Mouse (Mus musculus) intestine, embryonic 14.5 days (tissue): Measurements from ENCODE around the gene Srgap1. TPM values are rescaled to one million over a fixed set of nuclear protein-coding genes. Genes with fewer than 3 reads are reported as not detected.

Source experiments
- ATAC-seq: fragments of 200-750 bp; cut with Nextera tagmentation; replicated peaks from 2 replicates; pipeline ENCODE4 v1.8.0; 2017; ENCODE audit warnings: low read depth, moderate number of reproducible peaks, moderate TSS enrichment, moderate library complexity; ENCODE audit not compliant: low FRiP score, low TSS enrichment
- DNase-seq: peaks from one replicate; pipeline ENCODE4 v3.0.0-alpha.2; 2018; ENCODE audit warnings: low spot score
- H3K27ac ChIP-seq: fragments of 300-500 bp; sonication (generic); 2 replicates; pipeline ENCODE4 v1.5.1; 2014; ENCODE audit warnings: low read depth, mild to moderate bottlenecking, control low read depth
- H3K27me3 ChIP-seq: fragments of 300-500 bp; sonication (generic); replicated peaks from 2 replicates; pipeline ENCODE4 v1.6.1; 2014; ENCODE audit warnings: low read length, control low read depth; ENCODE audit not compliant: control insufficient read depth, insufficient read depth
- H3K36me3 ChIP-seq: fragments of 300-500 bp; sonication (generic); 2 replicates; pipeline ENCODE4 v1.6.1; 2014; ENCODE audit warnings: low read length, control low read depth; ENCODE audit not compliant: control insufficient read depth, insufficient read depth
- H3K4me1 ChIP-seq: fragments of 300-500 bp; sonication (generic); replicated peaks from 2 replicates; pipeline ENCODE4 v1.6.1; 2014; ENCODE audit warnings: low read length, control low read depth, mixed read lengths; ENCODE audit not compliant: control insufficient read depth, insufficient read depth
- H3K4me2 ChIP-seq: fragments of 300-500 bp; sonication (generic); 2 replicates; pipeline ENCODE4 v1.6.1; 2014; ENCODE audit warnings: low read length
- H3K4me3 ChIP-seq: fragments of 300-500 bp; sonication (generic); 2 replicates; pipeline ENCODE4 v1.5.1; 2014; ENCODE audit warnings: low read depth, low read length, control low read depth, mixed read lengths
- H3K9ac ChIP-seq: fragments of 300-500 bp; sonication (generic); 2 replicates; pipeline ENCODE4 v1.6.1; 2014; ENCODE audit warnings: mild to moderate bottlenecking, low read length
- H3K9me3 ChIP-seq: fragments of 300-500 bp; sonication (generic); 2 replicates; pipeline ENCODE4 v1.6.1; 2016; ENCODE audit warnings: low read length, control low read depth; ENCODE audit not compliant: control insufficient read depth
- WGBS: fragments of 180-500 bp; shearing (Covaris S2); extraction: QIAGEN DNeasy Blood & Tissue Kit; methylation state at CpG from one replicate; pipeline ENCODE4 v1.1.7; 2014; 5-methylcytosine and 5-hydroxymethylcytosine counted together
- polyA plus RNA-seq: library from polyadenylated mRNA; unstranded; fragments of >200 nt; fragmentation: Nextera tagmentation; extraction: Ambion mirVana; gene quantifications from 2 replicates; pipeline ENCODE4 v1.2.1, GENCODE M21; 2014

Srgap1 gene
- polyA plus RNA-seq, 1 experiment from 2014 or later = 8.7 TPM

DNA sequence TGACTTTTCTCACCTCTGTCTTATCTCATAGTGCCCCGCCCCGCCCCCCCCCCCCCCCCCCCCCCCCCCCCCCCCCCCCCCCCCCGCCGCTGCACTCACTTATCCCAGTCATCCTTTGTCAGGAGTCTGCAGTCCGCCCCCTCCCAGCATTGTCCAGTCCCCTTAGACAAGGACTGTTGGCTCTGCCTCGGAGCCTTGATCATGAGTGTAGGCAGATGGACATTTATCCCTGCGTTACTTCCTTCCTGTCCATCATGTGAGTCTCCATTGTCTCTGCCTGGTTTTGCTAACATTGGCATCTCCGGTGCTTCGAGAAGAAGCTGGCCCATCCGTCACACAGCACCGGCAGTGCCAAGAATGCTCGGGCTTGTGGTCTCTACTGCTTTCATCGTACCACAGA, 283.9 kb downstream of the Srgap1 start:
- H3K27ac ChIP-seq = no peak overlapping the region
- no peak overlapping the region for H3K4me2 ChIP-seq
- no peaks in the 10 kb centered on the region for H3K36me3 ChIP-seq
- no peaks in the 10 kb centered on the region for H3K4me1 ChIP-seq
- no peaks in the 10 kb centered on the region for H3K9me3 ChIP-seq
- no peak overlapping the region for H3K9ac ChIP-seq
- 80% methylated on average over 10 of the region's 13 CpGs for WGBS
- DNase-seq (no peak), ATAC-seq (no peak)
- H3K4me3 ChIP-seq = no peak overlapping the region
- no peaks in the 10 kb centered on the region for H3K27me3 ChIP-seq

GRCm38 (mm10) chr10:121762141-121762540, 285.0 kb downstream of the Srgap1 start:
- H3K4me3 ChIP-seq = no peak overlapping the region
- H3K9me3 ChIP-seq = no peaks in the 10 kb centered on the region
- no peaks in the 10 kb centered on the region for H3K27me3 ChIP-seq
- H3K4me2 ChIP-seq = no peak overlapping the region
- H3K27ac ChIP-seq = no peak overlapping the region
- H3K4me1 ChIP-seq = no peaks in the 10 kb centered on the region
- DNase-seq (no peak), ATAC-seq (no peak)
- no peak overlapping the region for H3K9ac ChIP-seq
- WGBS = 82% methylated on average over 9 of the region's 9 CpGs
- H3K36me3 ChIP-seq = no peaks in the 10 kb centered on the region

DNA sequence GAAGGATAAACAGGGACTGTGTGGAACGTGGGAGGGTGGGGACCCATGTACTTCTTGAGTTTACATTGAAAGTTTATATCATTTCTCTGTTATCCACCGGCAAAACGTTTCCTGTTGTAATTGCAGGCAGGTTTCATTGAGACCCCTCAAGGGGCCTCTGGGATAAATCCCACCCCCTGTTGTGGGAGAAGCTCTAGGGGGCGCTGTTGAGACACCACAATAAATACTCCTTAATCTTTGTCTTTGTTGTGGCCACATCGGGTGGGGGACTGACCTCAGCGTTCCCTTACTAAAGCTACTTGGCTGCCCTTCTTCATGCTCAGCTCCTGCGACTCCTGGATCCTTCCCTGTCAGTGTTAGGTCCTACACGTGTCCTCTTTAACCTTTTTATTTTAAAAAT, 288.0 kb downstream of the Srgap1 start:
- 50% methylated on average over 8 of the region's 8 CpGs for WGBS
- H3K9me3 ChIP-seq = no peaks in the 10 kb centered on the region
- H3K4me3 ChIP-seq = no peak overlapping the region
- no peak overlapping the region for H3K27ac ChIP-seq
- DNase-seq (no peak), ATAC-seq (no peak)
- H3K4me1 ChIP-seq = peaks cover 7% of the 10 kb centered on the region; the same call in 1 of the 2 replicates
- no peak overlapping the region for H3K9ac ChIP-seq
- H3K4me2 ChIP-seq = no peak overlapping the region
- H3K27me3 ChIP-seq = no peaks in the 10 kb centered on the region
- no peaks in the 10 kb centered on the region for H3K36me3 ChIP-seq

DNA sequence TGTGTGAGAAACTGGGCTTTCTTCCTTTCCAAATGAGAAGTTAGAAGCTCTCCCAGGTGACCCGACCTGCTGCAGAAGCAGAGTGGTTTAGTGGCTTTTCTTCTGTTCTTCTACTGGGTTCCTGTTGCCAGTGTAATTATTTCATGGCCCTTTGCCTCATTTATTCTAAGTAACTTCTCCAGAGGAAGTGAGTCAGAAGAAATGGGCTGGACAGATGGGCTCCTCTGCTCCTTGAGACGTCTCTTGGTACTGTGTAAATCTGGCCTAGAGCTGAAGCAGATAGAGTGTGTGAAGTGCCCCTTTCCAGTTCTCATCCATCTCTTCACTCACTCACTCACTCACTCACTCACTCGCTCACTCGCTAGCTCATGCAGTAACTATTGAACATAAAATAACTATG, 290.4 kb downstream of the Srgap1 start:
- Histone ChIP-seq H3K27ac (no peak overlapping the region), H3K4me2 (no peak overlapping the region), H3K36me3 (0 out of 2 replicates have a peak, but pooled peaks cover 4% of the 10 kb centered on the region), H3K9me3 (no peaks in the 10 kb centered on the region), H3K27me3 (no peaks in the 10 kb centered on the region), H3K4me1 (peaks cover 7% of the 10 kb centered on the region; the same call in 1 of the 2 replicates), H3K9ac (no peak overlapping the region), H3K4me3 (no peak overlapping the region)
- no peak for DNase-seq
- WGBS = 70% methylated on average over 4 of the region's 4 CpGs
- ATAC-seq = no peak

- DNase-seq (no peak), ATAC-seq (no peak)
- Histone ChIP-seq H3K27ac (peak overlapping the region; percentile 33; the same call in 1 of the 2 replicates), H3K4me1 (peaks cover 7% of the 10 kb centered on the region; the same call in 1 of the 2 replicates), H3K4me3 (no peak overlapping the region), H3K9me3 (no peaks in the 10 kb centered on the region), H3K27me3 (no peaks in the 10 kb centered on the region), H3K9ac (no peak overlapping the region), H3K4me2 (no peak overlapping the region), H3K36me3 (peaks cover 7% of the 10 kb centered on the region; the same call in 1 of the 2 replicates)
- 2% methylated on average over 1 of the region's 1 CpGs for WGBS
Observed at GRCm38 (mm10) chr10:121755822-121756221, 291.3 kb downstream of the Srgap1 start.

DNA sequence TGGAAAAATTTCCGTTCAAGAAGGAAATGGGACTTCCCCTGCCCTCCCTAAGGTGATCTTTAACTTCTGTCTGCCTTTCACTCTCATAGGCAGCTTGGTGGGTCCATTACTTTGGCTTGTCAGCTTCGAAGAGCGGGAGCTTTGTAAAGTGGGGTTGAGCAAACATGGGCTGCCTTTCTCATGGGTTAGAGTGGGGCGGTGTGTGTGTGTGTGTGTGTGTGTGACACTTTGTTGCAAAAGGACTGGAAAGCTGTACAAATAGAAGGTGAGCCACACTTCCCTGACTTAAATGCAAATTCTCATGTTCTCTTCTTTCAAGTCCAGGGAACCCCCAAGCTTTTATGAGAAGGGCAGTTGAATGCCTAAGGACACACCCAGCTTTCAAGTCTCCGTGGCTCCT, 292.9 kb downstream of the Srgap1 start:
- 79% methylated on average over 5 of the region's 5 CpGs for WGBS
- Histone ChIP-seq H3K4me3 (no peak overlapping the region), H3K9me3 (no peaks in the 10 kb centered on the region), H3K27me3 (no peaks in the 10 kb centered on the region), H3K4me1 (peaks cover 7% of the 10 kb centered on the region; the same call in 1 of the 2 replicates), H3K36me3 (peaks cover 10% of the 10 kb centered on the region; the same call in 1 of the 2 replicates), H3K9ac (no peak overlapping the region), H3K4me2 (no peak overlapping the region), H3K27ac (no peak overlapping the region)
- DNase-seq (no peak), ATAC-seq (no peak)

- Histone ChIP-seq H3K36me3 (peaks cover 25% of the 10 kb centered on the region), H3K9me3 (no peaks in the 10 kb centered on the region), H3K27me3 (no peaks in the 10 kb centered on the region), H3K4me1 (no peaks in the 10 kb centered on the region), H3K27ac (no peak overlapping the region), H3K4me2 (no peak overlapping the region), H3K9ac (no peak overlapping the region), H3K4me3 (no peak overlapping the region)
- WGBS = 91% methylated on average over 12 of the region's 12 CpGs
- DNase-seq (no peak), ATAC-seq (no peak)
Observed at GRCm38 (mm10) chr10:121750175-121750574, 296.9 kb downstream of the Srgap1 start.

GRCm38 (mm10) chr10:121742336-121742735, 304.8 kb downstream of the Srgap1 start:
- H3K27ac ChIP-seq = no peak overlapping the region
- no peaks in the 10 kb centered on the region for H3K27me3 ChIP-seq
- peaks cover 8% of the 10 kb centered on the region for H3K4me1 ChIP-seq
- no peak overlapping the region for H3K4me2 ChIP-seq
- peaks cover 10% of the 10 kb centered on the region for H3K36me3 ChIP-seq
- no peak for DNase-seq
- H3K4me3 ChIP-seq = no peak overlapping the region
- WGBS = 57% methylated on average over 4 of the region's 4 CpGs
- H3K9me3 ChIP-seq = no peaks in the 10 kb centered on the region
- no peak overlapping the region for H3K9ac ChIP-seq
- no peak for ATAC-seq
